ENCODE assay signal across 26 mouse cellular contexts in the genomic region with DNA sequence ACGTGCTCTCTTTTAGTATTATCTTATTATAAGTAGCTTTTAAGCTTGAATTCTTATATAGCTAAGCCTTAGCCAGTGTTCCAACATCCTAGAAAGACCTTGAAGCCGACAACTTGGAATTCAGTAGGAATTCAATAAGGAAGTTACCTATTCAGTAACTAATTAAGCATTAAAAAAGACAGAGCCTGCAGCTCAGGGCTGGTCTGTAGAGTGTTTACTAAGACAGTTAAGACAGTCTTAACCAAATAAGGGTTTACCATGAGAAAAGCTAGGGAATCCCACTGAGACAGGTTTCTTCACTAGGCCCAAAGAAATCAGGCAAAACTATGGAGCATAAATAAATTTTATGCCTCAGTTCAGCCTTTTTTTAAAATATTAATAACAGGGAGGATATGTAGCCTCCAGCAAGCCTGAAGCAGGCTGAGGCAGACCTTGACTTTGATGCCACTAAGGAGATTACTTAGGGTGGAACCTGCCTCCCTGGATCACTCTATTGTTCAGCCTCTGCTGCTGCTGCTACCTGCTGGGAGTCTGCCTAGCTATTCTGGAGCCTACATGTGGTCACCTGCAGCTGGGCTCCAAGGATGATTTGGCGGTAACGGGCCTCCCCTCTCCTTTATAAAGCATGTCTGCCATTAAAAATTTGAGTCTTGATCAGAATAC.
DNase-seq lines count a peak whose midpoint lies in the region; ATAC-seq and TF ChIP-seq lines count a peak whose summit lies in the region.
"Had no signal": no experiment of that assay in that cellular context is flagged by ENCODE, and none has a peak within 500 bp of the region (broad histone marks: within the 10 kb centered on the region; RNA-seq: fewer than 3 reads in every experiment).

No protein-coding gene starts in this region.

- ATAC-seq in midbrain, embryonic 11.5 days (ENCODE audit: low FRiP score) = no peak
- ATAC-seq in midbrain, postnatal 0 days (ENCODE audit: low FRiP score) = no peak
- no peak for ATAC-seq in heart, embryonic 12.5 days (ENCODE audit: insufficient number of reproducible peaks, low FRiP score)
- ATAC-seq: activated CD4-positive, CD25-positive, alpha-beta regulatory T cell, adult 4 months; CD4-positive, CD25-positive, alpha-beta regulatory T cell, adult 4 months; forebrain, embryonic 13.5 days; forebrain, embryonic 15.5 days; forebrain, postnatal 0 days; Patski had no signal

- no peaks in the 10 kb centered on the region for H3K36me3 ChIP-seq in midbrain, embryonic 11.5 days (ENCODE audit: control insufficient read depth, insufficient read depth, low read length)
- no peaks in the 10 kb centered on the region for H3K36me3 ChIP-seq in midbrain, postnatal 0 days (ENCODE audit: insufficient read depth, low read length)
- no peaks in the 10 kb centered on the region for H3K36me3 ChIP-seq in heart, embryonic 12.5 days
- H3K36me3 ChIP-seq: embryonic facial prominence, embryonic 10.5 days; embryonic facial prominence, embryonic 12.5 days; forebrain, embryonic 15.5 days; G1E had no signal

- peak; percentile 62 for DNase-seq in midbrain, embryonic 11.5 days (ENCODE audit: low spot score, missing footprints)
- DNase-seq in midbrain, postnatal 0 days (ENCODE audit: low spot score) = no peak
- DNase-seq in ES-CJ7 (ENCODE audit: low read depth, low spot score) (peak; percentile 80), R1 (ENCODE audit: low read depth, low spot score) (peak; percentile 93)
- DNase-seq in left cerebral cortex, adult 11 months (ENCODE audit: low spot score) = no peak
- no peak for DNase-seq in thymus, postnatal 0 days (ENCODE audit: low spot score)
- DNase-seq: adrenal gland, adult 8-10 months; adrenal gland, postnatal 14 days; adrenal gland, postnatal 36 days; B cell, adult 2 months; cerebellum, adult 11-12 months; cerebellum, adult 2 months; cerebellum, adult 9-10 months; cerebellum, postnatal 10 days; cerebellum, postnatal 25 days; forebrain, postnatal 0 days had no signal

- H3K27me3 ChIP-seq in midbrain, embryonic 11.5 days (ENCODE audit: control insufficient read depth, insufficient read depth, low read length) = no peaks in the 10 kb centered on the region
- no peaks in the 10 kb centered on the region for H3K27me3 ChIP-seq in midbrain, postnatal 0 days (ENCODE audit: insufficient read depth, low read length)
- no peaks in the 10 kb centered on the region for H3K27me3 ChIP-seq in heart, embryonic 12.5 days (replicated peaks)
- H3K27me3 ChIP-seq: CH12.LX; embryonic facial prominence, embryonic 12.5 days; forebrain, embryonic 13.5 days; forebrain, embryonic 15.5 days; Patski had no signal

- H3K9me3 ChIP-seq in midbrain, embryonic 11.5 days (ENCODE audit: control insufficient read depth, low read length) = no peaks in the 10 kb centered on the region
- no peaks in the 10 kb centered on the region for H3K9me3 ChIP-seq in midbrain, postnatal 0 days (ENCODE audit: low read length)
- H3K9me3 ChIP-seq in heart, embryonic 12.5 days (replicated peaks) = peaks cover 15% of the 10 kb centered on the region
- H3K9me3 ChIP-seq: embryonic facial prominence, embryonic 12.5 days; forebrain, embryonic 15.5 days had no signal

- TF ChIP-seq CTCF in midbrain, postnatal 0 days (IDR thresholded peaks at IDR 0.05) = no peak

- H3K4me2 ChIP-seq in midbrain, embryonic 11.5 days = no peak overlapping the region
- no peak overlapping the region for H3K4me2 ChIP-seq in midbrain, postnatal 0 days (ENCODE audit: low read depth, low read length, poor library complexity, severe bottlenecking)
- no peak overlapping the region for H3K4me2 ChIP-seq in heart, embryonic 12.5 days
- H3K4me2 ChIP-seq: embryonic facial prominence, embryonic 12.5 days; forebrain, embryonic 13.5 days; forebrain, embryonic 15.5 days had no signal

- H3K4me3 ChIP-seq in midbrain, embryonic 11.5 days (ENCODE audit: low read depth, low read length) = no peak overlapping the region
- no peak overlapping the region for H3K4me3 ChIP-seq in midbrain, postnatal 0 days (ENCODE audit: low read depth, low read length)
- no peak overlapping the region for H3K4me3 ChIP-seq in heart, embryonic 12.5 days
- H3K4me3 ChIP-seq: embryonic facial prominence, embryonic 10.5 days; embryonic facial prominence, embryonic 12.5 days; forebrain, embryonic 13.5 days; forebrain, embryonic 15.5 days had no signal

- 83% methylated on average over 4 of the region's 4 CpGs for WGBS in midbrain, embryonic 11.5 days
- WGBS in midbrain, postnatal 0 days = 72% methylated on average over 4 of the region's 4 CpGs
- 81% methylated on average over 4 of the region's 4 CpGs for WGBS in heart, embryonic 12.5 days

- no peak overlapping the region for H3K27ac ChIP-seq in midbrain, embryonic 11.5 days (ENCODE audit: low read depth, low read length)
- H3K27ac ChIP-seq in midbrain, postnatal 0 days (ENCODE audit: low read depth, low read length) = no peak overlapping the region
- no peak overlapping the region for H3K27ac ChIP-seq in heart, embryonic 12.5 days (ENCODE audit: poor library complexity, severe bottlenecking)
- H3K27ac ChIP-seq: embryonic facial prominence, embryonic 10.5 days; embryonic facial prominence, embryonic 12.5 days; forebrain, embryonic 13.5 days; forebrain, embryonic 15.5 days had no signal

- no peak overlapping the region for H3K9ac ChIP-seq in midbrain, embryonic 11.5 days (ENCODE audit: low read length)
- no peak overlapping the region for H3K9ac ChIP-seq in midbrain, postnatal 0 days (replicated peaks; ENCODE audit: low read length, poor library complexity, severe bottlenecking)
- no peak overlapping the region for H3K9ac ChIP-seq in heart, embryonic 12.5 days
- H3K9ac ChIP-seq: embryonic facial prominence, embryonic 12.5 days; forebrain, embryonic 13.5 days; forebrain, embryonic 15.5 days; forebrain, postnatal 0 days had no signal

- H3K4me1 ChIP-seq in midbrain, embryonic 11.5 days (ENCODE audit: control insufficient read depth, insufficient read depth, low read length) = no peaks in the 10 kb centered on the region
- H3K4me1 ChIP-seq in midbrain, postnatal 0 days (ENCODE audit: insufficient read depth, low read length) = no peaks in the 10 kb centered on the region
- H3K4me1 ChIP-seq in heart, embryonic 12.5 days (replicated peaks) = no peaks in the 10 kb centered on the region
- H3K4me1 ChIP-seq: embryonic facial prominence, embryonic 10.5 days; embryonic facial prominence, embryonic 12.5 days; forebrain, embryonic 13.5 days; forebrain, embryonic 15.5 days had no signal

Comparison
In these comparisons a context has a peak if more than half of its experiments do, and no peak if none do; other contexts are left out.
1. DNase-seq: peak in midbrain, embryonic 11.5 days (single experiment), ES-CJ7 (single experiment) and R1 (single experiment); none in midbrain, postnatal 0 days (single experiment), left cerebral cortex, adult 11 months (single experiment) and thymus, postnatal 0 days (single experiment).